Mouse (Mus musculus): ENCODE results near the gene Prps1. TPM values are rescaled to one million over a fixed set of nuclear protein-coding genes. Genes with fewer than 3 reads are reported as not detected.
"Not testable (repeated sequence)": the region's sequence is repeated elsewhere in the genome, so short reads cannot be mapped to it uniquely, and the experiment has no call there.

The Prps1 gene
- total RNA-seq, 2 experiments from 2014 or later = 33.7 to 38.2 TPM

DNA sequence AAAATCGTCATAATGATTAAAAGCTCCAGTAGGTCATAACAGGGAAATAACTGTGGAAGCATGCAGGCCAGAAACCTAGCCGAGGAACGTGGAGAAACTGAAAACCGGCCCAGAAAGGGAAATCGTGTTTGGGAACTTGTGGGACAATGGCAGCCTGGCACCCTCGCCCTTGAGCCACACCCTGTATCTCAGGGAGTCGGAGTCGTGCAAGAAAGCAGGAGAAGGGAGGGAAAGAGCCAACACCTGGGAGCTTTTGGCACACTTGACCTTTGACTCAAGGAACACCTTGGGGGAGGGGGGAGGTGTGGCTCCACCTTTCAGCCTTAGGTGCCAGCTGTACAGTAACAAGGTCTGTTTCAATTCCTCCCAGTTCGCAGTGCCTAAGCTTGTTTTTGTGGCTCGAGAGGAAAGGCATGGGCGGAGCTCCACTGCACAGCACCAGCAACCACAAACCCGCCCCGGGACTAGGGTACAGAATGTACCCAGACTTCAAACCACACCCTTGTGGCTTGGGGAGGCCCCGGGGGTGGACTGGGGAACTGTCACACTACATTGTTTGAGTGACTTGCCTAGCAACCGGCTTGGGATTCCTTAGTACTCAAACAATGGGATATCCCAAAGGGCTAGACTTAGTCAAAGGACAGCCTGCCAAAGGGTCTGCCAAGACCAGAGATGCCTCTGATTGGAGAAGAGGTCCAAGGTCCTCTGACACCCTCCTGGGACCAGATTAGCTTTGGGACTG lies 49.3 kb downstream of the Prps1 start:
- no peak overlapping the region for H3K4me3 ChIP-seq
- DNase-seq = peak; percentile 79
- peak overlapping the region; percentile 82 for H3K27ac ChIP-seq
- intact Hi-C loops (cut with DNase I) = no loop called here
- no peak for TF ChIP-seq CTCF (IDR thresholded peaks at IDR 0.05)

GRCm38 (mm10) chrX:140506436-140507180 lies 50.2 kb downstream of the Prps1 start:
- no peak for DNase-seq
- TF ChIP-seq CTCF (IDR thresholded peaks at IDR 0.05) = no peak
- H3K27ac ChIP-seq = peak overlapping the region; percentile 82
- intact Hi-C loops (cut with DNase I) = no loop called here
- no peak overlapping the region for H3K4me3 ChIP-seq

DNA sequence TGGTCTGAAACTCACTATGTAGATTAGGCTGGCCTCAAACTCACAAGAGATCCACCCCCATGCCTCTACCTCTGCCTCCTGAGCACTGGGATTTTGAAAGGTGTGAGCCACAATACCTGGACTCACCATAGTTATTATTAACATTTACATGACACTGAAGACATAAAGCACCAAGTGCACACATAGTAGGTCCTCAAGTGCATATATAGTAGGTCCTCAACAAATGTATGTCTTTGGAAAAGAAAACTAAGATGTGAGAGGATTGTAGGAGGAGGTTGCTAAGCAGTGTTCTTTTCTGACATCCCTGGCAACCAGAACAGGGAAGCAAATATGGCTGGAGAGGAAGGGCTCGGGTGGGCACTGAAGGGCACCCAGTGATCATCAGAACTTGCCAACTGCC lies 51.0 kb downstream of the Prps1 start:
- intact Hi-C loops (cut with DNase I) = no loop called here
- no peak overlapping the region for H3K4me3 ChIP-seq
- peak overlapping the region; percentile 28; the same call in 1 of the 2 replicates for H3K27ac ChIP-seq
- no peak for TF ChIP-seq CTCF (IDR thresholded peaks at IDR 0.05)
- DNase-seq = no peak

- H3K27ac ChIP-seq; DNase-seq; intact Hi-C loops (cut with DNase I); H3K4me3 ChIP-seq: not testable (repeated sequence)
These were observed 52.4 kb downstream of the Prps1 start for GRCm38 (mm10) chrX:140508791-140509190.

DNA sequence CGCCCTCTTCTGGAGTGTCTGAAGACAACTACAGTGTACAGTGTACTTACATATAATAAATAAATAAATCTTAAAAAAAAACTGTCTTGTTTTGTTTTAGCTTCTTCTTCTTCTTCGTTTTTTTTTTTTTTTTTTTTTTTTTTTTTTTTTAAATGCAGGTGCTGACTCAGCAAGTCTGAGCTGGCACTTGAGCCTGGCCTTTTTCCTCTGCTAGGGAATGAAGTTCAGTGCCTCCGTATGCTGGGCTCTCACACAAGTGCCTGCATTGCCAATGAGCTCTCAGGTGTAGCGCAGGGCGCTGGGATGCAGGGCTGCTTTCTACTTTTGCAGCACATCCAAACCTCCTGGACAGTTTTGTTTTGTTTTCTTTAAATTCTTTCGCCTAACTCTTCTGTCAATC lies 53.4 kb downstream of the Prps1 start:
- no peak for TF ChIP-seq CTCF (IDR thresholded peaks at IDR 0.05)
- H3K27ac ChIP-seq = peak overlapping the region; percentile 88
- intact Hi-C loops (cut with DNase I) = no loop called here
- DNase-seq = no peak
- H3K4me3 ChIP-seq = no peak overlapping the region

GRCm38 (mm10) chrX:140510696-140511429 lies 54.5 kb downstream of the Prps1 start:
- intact Hi-C loops (cut with DNase I) = loop anchor here (1.0 kb wide), 1 partner anchor 9 kb away; no protein-coding TSS in a partner anchor
- peak; percentile 93 for DNase-seq
- H3K4me3 ChIP-seq = peak overlapping the region; percentile 60
- peak overlapping the region; percentile 88 for H3K27ac ChIP-seq
- no peak for TF ChIP-seq CTCF (IDR thresholded peaks at IDR 0.05)

DNA sequence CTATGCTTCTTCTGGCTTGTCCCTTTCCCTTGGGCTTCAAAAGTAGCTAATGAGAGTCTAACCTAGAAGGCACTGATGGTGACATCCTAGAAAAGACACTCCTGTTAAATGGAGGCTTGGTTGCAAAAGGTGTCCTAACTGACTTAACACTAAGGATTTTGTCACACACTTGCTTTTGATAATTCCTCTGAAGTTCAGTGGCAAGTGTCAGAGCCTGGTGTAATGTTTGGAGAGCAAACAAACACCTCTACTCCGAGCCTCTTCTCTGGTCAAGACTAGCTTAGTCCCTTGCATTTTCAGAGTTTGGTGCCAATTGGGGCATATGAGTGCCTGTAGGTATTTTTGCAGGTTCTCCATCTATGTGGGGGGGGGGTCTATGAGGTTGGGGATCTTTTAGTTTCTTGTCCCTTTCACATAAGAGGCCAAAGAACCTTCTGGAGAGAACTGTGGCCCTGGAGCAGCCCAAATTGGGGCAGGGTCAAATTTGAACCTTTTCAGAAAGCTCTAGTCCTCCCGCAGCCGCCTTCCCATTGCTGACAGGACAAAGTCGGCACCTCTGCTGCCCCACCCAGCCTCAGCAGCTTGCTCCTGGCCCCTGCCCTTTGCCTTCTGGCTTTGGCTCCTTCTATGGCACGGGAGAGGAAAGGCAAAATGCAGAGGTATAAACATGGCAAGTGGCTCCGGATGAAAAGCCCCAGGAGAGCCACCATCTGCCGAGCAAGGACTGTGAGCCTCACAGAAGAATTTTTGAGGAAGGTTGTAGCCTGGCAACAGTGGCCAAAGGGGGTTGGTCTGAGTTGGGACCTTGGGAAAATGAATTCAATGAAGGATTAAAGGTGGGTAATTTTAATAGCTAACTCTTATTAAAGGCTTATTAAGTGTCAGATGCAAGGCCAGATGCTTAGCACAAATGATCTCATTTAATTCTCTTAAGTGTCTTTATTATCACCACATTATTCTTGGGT lies 55.6 kb downstream of the Prps1 start:
- TF ChIP-seq CTCF (IDR thresholded peaks at IDR 0.05) = no peak
- intact Hi-C loops (cut with DNase I) = loop anchor here (1.0 kb wide), 1 partner anchor 8 kb away; no protein-coding TSS in a partner anchor
- DNase-seq = peak; percentile 60
- H3K27ac ChIP-seq = peak overlapping the region; percentile 88
- peak overlapping the region; percentile 60 for H3K4me3 ChIP-seq

DNA sequence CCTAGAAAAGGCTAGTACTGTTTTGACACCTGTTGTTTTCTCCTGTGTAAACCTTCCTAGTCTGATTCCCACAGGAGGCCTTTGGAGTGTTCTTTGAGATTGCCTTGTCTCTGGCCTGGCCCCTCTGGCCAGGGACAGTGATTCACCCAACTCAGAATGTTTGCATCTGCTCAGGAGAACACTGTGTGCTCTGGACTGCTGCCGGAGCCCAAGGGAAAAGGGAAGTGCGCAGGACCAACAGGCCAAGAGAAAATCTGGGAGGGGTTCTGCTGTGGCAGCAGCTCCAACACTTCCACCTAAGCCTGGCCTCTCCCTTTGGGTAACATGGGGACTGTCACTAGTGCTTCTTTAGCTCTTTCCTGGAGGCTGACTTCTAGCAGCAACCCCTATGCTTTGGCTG lies 57.0 kb downstream of the Prps1 start:
- DNase-seq = peak; percentile 86
- Histone ChIP-seq H3K4me3 (no peak overlapping the region), H3K27ac (peak overlapping the region; percentile 88)
- no peak for TF ChIP-seq CTCF (IDR thresholded peaks at IDR 0.05)
- intact Hi-C loops (cut with DNase I) = no loop called here

- no peak for DNase-seq
- TF ChIP-seq CTCF (IDR thresholded peaks at IDR 0.05) = no peak
- intact Hi-C loops (cut with DNase I) = no loop called here
- H3K27ac ChIP-seq = peak overlapping the region; percentile 90
- no peak overlapping the region for H3K4me3 ChIP-seq
These were observed 61.9 kb downstream of the Prps1 start for GRCm38 (mm10) chrX:140518351-140518750.

DNA sequence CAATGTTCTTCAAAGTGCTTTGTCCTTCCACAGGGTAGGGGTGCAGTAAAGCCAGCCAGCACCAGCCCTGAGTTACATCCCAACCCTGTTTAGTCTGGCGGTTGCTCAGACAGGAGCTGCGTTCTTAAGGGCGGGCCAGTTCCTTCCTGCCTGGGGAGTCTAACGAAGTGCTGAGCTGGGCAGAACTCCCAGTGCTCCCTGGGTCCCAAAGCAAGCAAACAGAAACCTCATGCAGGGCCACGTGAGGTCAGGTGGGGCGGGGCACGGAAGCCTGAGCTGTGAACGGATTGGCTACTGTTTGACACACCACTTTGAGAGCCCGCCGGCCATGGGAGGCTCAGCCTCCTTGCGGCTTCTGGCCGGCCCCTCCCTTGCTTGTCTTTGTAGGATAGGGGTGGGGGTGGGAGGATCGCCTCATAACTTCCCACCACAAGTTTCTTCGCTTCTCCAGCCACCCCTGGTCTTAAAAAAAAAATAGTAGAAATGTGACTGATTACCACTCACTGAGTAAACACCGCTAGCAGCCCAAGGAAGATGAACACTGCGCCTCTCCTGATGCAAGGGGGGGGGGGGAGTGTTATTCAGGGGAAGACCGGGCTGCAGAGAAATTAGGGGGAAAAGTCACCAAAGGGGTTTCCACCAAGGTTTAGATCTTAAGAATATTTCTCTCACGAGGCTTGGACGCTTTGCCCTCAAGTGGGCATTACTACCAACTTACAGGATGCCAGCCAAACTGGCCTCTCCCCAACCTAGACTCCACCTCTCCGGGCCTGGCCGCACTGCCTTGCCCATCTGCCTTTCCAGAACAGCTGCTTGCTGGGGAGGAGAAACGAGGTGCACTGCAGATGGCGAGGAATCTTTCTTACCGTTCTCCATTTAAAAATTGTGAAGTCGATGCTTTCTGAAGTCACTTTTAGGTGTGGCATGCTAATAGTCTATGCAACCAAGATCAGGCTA lies 64.0 kb downstream of the Prps1 start:
- peak overlapping the region; percentile 90 for H3K27ac ChIP-seq
- peak; percentile 96 for DNase-seq
- intact Hi-C loops (cut with DNase I) = loop anchor here (1.0 kb wide), 1 partner anchor 9 kb away; no protein-coding TSS in a partner anchor
- no peak for TF ChIP-seq CTCF (IDR thresholded peaks at IDR 0.05)
- H3K4me3 ChIP-seq = peak overlapping the region; percentile 55

Measured in gastrocnemius, adult 2 months (tissue).